Mouse (Mus musculus): ENCODE measurements around the gene Hook1. TPM values are rescaled to one million over a fixed set of nuclear protein-coding genes. Genes with fewer than 3 reads are reported as not detected.

The Hook1 gene
- polyA plus RNA-seq, 1 experiment: 10.5 TPM

Other genes starting within 250 kb of the Hook1 start
- gene Cyp2j13, start 110.3 kb downstream of the Hook1 start, polyA plus RNA-seq (2012; rRNA removed): 4.6 and 7.1 TPM in 2 replicates
- gene Cyp2j12, start 173.9 kb downstream of the Hook1 start, polyA plus RNA-seq (2012; rRNA removed): not detected in 2 replicates

Measured in gonadal fat pad, adult 2 months (tissue).